Mouse (Mus musculus) small intestine, adult 2 months (tissue): ENCODE results near the gene Mob3c.

Experiments
- CTCF ChIP-seq: fragments of 200-500 bp; IDR thresholded peaks from 2 replicates; pipeline ENCODE4 v1.5.1; 2012; ENCODE audit warnings: low read depth, mild to moderate bottlenecking, control low read depth, inconsistent platforms, low read length, moderate library complexity, mixed read lengths; ENCODE audit not compliant: insufficient replicate concordance, insufficient read length; ENCODE audit errors: extremely low read depth
- POLR2A ChIP-seq: fragments of 200-500 bp; IDR thresholded peaks from 2 replicates; pipeline ENCODE4 v1.6.1; 2012; ENCODE audit warnings: low read depth, mild to moderate bottlenecking, control low read depth, inconsistent platforms, low read length, moderate library complexity

- TF ChIP-seq POLR2A (no peak), CTCF (no peak)
Observed at GRCm38 (mm10) chr4:115881183-115881582, 53.3 kb downstream of the Mob3c start.
